Mouse (Mus musculus): Measurements from ENCODE around the gene Paox.
"Not testable (repeated sequence)": the region's sequence is repeated elsewhere in the genome, so short reads cannot be mapped to it uniquely, and the experiment has no call there.

Paox gene

GRCm38 (mm10) chr7:140120484-140120883 lies 4.9 kb downstream of the Paox start:
- DNase-seq (ENCODE audit: low read depth, low spot score), result no peak

- DNase-seq (ENCODE audit: low read depth, low spot score), result no peak
Measured at GRCm38 (mm10) chr7:140121338-140121910, 5.8 kb downstream of the Paox start.

- no peak for DNase-seq (ENCODE audit: low read depth, low spot score)
Measured at GRCm38 (mm10) chr7:140122765-140123164, 7.2 kb downstream of the Paox start.

- DNase-seq (ENCODE audit: low read depth, low spot score), result no peak
Measured at GRCm38 (mm10) chr7:140124382-140124781, 8.8 kb downstream of the Paox start.

GRCm38 (mm10) chr7:140125278-140126021 lies 9.9 kb downstream of the Paox start:
- DNase-seq (ENCODE audit: low read depth, low spot score), result peak; percentile 97

GRCm38 (mm10) chr7:140126022-140126350 lies 10.4 kb downstream of the Paox start:
- no peak for DNase-seq (ENCODE audit: low read depth, low spot score)

- DNase-seq (ENCODE audit: low read depth, low spot score), result no peak
Measured at GRCm38 (mm10) chr7:140126934-140127333, 11.3 kb downstream of the Paox start.

- no peak for DNase-seq (ENCODE audit: low read depth, low spot score)
Measured at GRCm38 (mm10) chr7:140127911-140128310, 12.3 kb downstream of the Paox start.

- not testable (repeated sequence) for DNase-seq (ENCODE audit: low read depth, low spot score)
Measured at GRCm38 (mm10) chr7:140132184-140132583, 16.6 kb downstream of the Paox start.

- not testable (repeated sequence) for DNase-seq (ENCODE audit: low read depth, low spot score)
Measured at GRCm38 (mm10) chr7:140134033-140134432, 18.4 kb downstream of the Paox start.

- DNase-seq (ENCODE audit: low read depth, low spot score), result no peak
Measured at GRCm38 (mm10) chr7:140135106-140135770, 19.6 kb downstream of the Paox start.

GRCm38 (mm10) chr7:140137135-140138020 lies 21.8 kb downstream of the Paox start, which contains the start of gene Mtg1:
Gene Mtg1, plus strand, starts transcription at chr7:140137564.
- peak; percentile 97 for DNase-seq (ENCODE audit: low read depth, low spot score)

GRCm38 (mm10) chr7:140138021-140138310 lies 22.4 kb downstream of the Paox start:
- DNase-seq (ENCODE audit: low read depth, low spot score), result no peak

GRCm38 (mm10) chr7:140141350-140141749 lies 25.8 kb downstream of the Paox start:
- peak; percentile 83 for DNase-seq (ENCODE audit: low read depth, low spot score)

- no peak for DNase-seq (ENCODE audit: low read depth, low spot score)
Measured at GRCm38 (mm10) chr7:140144550-140144949, 29.0 kb downstream of the Paox start.

- DNase-seq (ENCODE audit: low read depth, low spot score), result peak; percentile 77
Measured at GRCm38 (mm10) chr7:140153383-140153782, 37.8 kb downstream of the Paox start.

- DNase-seq (ENCODE audit: low read depth, low spot score), result no peak
Measured at GRCm38 (mm10) chr7:140153829-140154217, 38.2 kb downstream of the Paox start.

- DNase-seq (ENCODE audit: low read depth, low spot score), result peak; percentile 94
Measured at GRCm38 (mm10) chr7:140154218-140154927, 38.8 kb downstream of the Paox start, which contains the start of gene Sprn. Gene Sprn, minus strand, starts transcription at chr7:140154877.

GRCm38 (mm10) chr7:140160363-140160762 lies 44.8 kb downstream of the Paox start:
- no peak for DNase-seq (ENCODE audit: low read depth, low spot score)

GRCm38 (mm10) chr7:140164664-140165063 lies 49.1 kb downstream of the Paox start, which contains the start of gene Olfr522:
Gene Olfr522, minus strand, starts transcription at chr7:140164764.
- DNase-seq (ENCODE audit: low read depth, low spot score), result no peak

GRCm38 (mm10) chr7:140167950-140168349 lies 52.4 kb downstream of the Paox start:
- DNase-seq (ENCODE audit: low read depth, low spot score), result peak; percentile 71

Data from brain, adult 2 months (tissue).